Mouse (Mus musculus) cortical plate, adult 2 months (tissue): ENCODE data around the gene Vmn1r14.

Experiments
- CTCF ChIP-seq: fragments of 200-500 bp; IDR thresholded peaks from 2 replicates; pipeline ENCODE4 v1.5.1; 2011; ENCODE audit warnings: mild to moderate bottlenecking, control low read depth, low read length; ENCODE audit not compliant: insufficient read depth; ENCODE audit errors: extremely low read depth
- POLR2A ChIP-seq: fragments of 200-500 bp; IDR thresholded peaks from 2 replicates; pipeline ENCODE4 v1.6.1; 2011; ENCODE audit warnings: mild to moderate bottlenecking, low read length, control low read depth; ENCODE audit not compliant: insufficient read depth; ENCODE audit errors: extremely low read depth

DNA sequence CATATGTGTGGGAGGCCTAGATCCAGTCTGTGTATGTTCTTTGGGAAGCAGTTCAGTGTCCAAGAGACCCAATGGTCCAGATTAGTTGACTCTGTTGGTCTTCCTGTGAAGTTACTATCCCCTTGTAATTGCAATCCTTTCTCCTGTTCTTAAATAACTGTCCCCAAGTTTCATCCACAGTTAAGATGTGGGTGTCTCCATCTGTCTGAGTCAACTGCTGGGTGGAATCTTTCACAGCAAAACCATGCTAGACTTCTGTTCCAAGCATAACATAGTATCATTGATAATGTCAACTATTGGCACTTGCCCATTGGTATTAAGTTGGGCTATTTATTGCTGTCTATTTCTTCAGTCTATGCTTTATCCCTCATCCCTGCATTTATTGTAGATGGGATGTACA is 47.5 kb downstream of the Vmn1r14 start:
- TF ChIP-seq CTCF (no peak), POLR2A (no peak)
